Mouse (Mus musculus): Measurements from ENCODE around the gene Prpf19. TPM values are rescaled to one million over a fixed set of nuclear protein-coding genes. Genes with fewer than 3 reads are reported as not detected.

Prpf19 gene
- polyA plus RNA-seq, 1 experiment from 2014 or later: 58.6 TPM

- Histone ChIP-seq H3K27ac (ENCODE audit: low read depth, low read length) (no peak overlapping the region), H3K9ac (ENCODE audit: low read depth, low read length) (no peak overlapping the region), H3K9me3 (ENCODE audit: control insufficient read depth, low read length) (no peaks in the 10 kb centered on the region), H3K36me3 (ENCODE audit: control insufficient read depth, insufficient read depth, low read length) (peaks cover 14% of the 10 kb centered on the region), H3K4me3 (ENCODE audit: low read depth, low read length) (no peak overlapping the region), H3K4me1 (replicated peaks; ENCODE audit: control insufficient read depth, insufficient read depth, low read length) (no peaks in the 10 kb centered on the region; the same call in 1 of the 2 replicates), H3K27me3 (ENCODE audit: control insufficient read depth, insufficient read depth, low read length) (no peaks in the 10 kb centered on the region), H3K4me2 (replicated peaks; ENCODE audit: low read depth, low read length) (no peak overlapping the region)
- WGBS: 94% methylated on average over 5 of the region's 5 CpGs
- ATAC-seq (ENCODE audit: low FRiP score) (no peak), DNase-seq (ENCODE audit: low spot score) (no peak)
Measured at GRCm38 (mm10) chr19:10901046-10901445, 6.0 kb downstream of the Prpf19 start.

DNA sequence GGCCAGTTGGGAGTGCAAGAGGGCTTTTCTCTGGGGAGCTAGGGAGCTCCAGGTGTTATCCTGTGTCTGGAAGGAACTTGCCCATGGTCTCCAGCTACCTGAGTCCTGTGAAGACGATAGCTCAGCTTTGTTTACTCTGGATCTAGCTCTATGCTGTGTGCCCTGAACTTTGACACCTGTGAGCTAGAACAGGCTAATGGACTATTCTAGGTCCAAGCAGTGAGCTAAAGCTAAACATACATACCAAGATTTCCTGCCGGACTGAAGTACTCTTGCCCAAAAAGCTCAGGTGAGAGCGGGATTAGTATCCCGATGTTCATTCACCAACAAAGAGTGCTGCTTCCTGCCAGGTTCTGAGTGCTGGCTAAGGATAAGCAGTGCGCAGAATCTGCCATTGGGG is 9.5 kb downstream of the Prpf19 start:
- no peak overlapping the region for H3K4me2 ChIP-seq (replicated peaks; ENCODE audit: low read depth, low read length)
- DNase-seq (ENCODE audit: low spot score) (no peak), ATAC-seq (ENCODE audit: low FRiP score) (no peak)
- no peak overlapping the region for H3K27ac ChIP-seq (ENCODE audit: low read depth, low read length)
- no peaks in the 10 kb centered on the region for H3K9me3 ChIP-seq (ENCODE audit: control insufficient read depth, low read length)
- H3K27me3 ChIP-seq (ENCODE audit: control insufficient read depth, insufficient read depth, low read length): no peaks in the 10 kb centered on the region
- H3K4me1 ChIP-seq (replicated peaks; ENCODE audit: control insufficient read depth, insufficient read depth, low read length): no peaks in the 10 kb centered on the region
- H3K9ac ChIP-seq (ENCODE audit: low read depth, low read length): no peak overlapping the region
- no peak overlapping the region for H3K4me3 ChIP-seq (ENCODE audit: low read depth, low read length)
- WGBS: 95% methylated on average over 5 of the region's 5 CpGs
- peaks cover 13% of the 10 kb centered on the region for H3K36me3 ChIP-seq (ENCODE audit: control insufficient read depth, insufficient read depth, low read length)

DNA sequence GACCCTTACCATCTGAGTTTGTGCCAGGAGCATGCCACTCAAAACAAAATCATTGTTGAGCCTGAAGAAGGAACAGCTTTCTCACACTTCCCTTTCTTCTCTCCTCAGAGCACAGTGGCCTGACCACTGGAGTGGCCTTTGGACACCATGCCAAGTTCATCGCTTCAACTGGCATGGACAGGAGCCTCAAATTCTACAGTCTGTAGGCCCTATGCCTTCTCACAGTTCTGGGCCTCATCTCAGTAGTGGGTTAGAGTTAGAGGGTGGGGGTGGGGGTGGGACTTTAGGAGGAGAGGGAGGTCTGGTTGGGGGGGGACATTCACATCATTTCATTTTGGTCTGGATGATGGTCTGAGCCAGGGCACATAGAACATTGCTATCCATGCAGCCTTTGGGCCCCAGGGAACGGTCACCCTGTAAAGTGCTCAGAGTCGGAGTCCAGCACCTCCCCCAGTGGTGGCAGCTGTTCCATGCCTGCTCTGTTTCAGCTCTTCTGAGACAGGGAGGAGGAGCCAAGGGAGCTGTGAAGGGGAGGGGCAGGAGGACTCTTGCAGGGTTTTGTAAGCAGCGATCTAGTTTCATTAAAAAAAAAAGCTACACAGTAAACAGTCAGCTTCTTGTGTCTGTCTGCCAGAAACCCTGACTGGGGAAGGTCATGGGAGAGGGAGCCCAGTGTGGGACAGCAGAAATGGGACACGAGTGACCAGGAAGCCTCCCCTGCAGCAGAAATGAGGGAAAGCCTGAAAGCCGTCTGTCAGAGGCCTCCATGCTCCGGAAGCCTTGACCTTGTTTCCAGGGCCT is 10.1 kb downstream of the Prpf19 start:
- H3K4me1 ChIP-seq (replicated peaks; ENCODE audit: control insufficient read depth, insufficient read depth, low read length): no peaks in the 10 kb centered on the region
- ATAC-seq (ENCODE audit: low FRiP score) (no peak), DNase-seq (ENCODE audit: low spot score) (no peak)
- H3K9me3 ChIP-seq (ENCODE audit: control insufficient read depth, low read length): no peaks in the 10 kb centered on the region
- no peaks in the 10 kb centered on the region for H3K27me3 ChIP-seq (ENCODE audit: control insufficient read depth, insufficient read depth, low read length)
- WGBS: 80% methylated on average over 7 of the region's 7 CpGs
- H3K9ac ChIP-seq (ENCODE audit: low read depth, low read length): no peak overlapping the region
- peaks cover 13% of the 10 kb centered on the region for H3K36me3 ChIP-seq (ENCODE audit: control insufficient read depth, insufficient read depth, low read length)
- 0 out of 2 replicates have a peak overlapping the region, but pooled peaks have one; percentile 10 for H3K27ac ChIP-seq (ENCODE audit: low read depth, low read length)
- no peak overlapping the region for H3K4me3 ChIP-seq (ENCODE audit: low read depth, low read length)
- H3K4me2 ChIP-seq (replicated peaks; ENCODE audit: low read depth, low read length): no peak overlapping the region

DNA sequence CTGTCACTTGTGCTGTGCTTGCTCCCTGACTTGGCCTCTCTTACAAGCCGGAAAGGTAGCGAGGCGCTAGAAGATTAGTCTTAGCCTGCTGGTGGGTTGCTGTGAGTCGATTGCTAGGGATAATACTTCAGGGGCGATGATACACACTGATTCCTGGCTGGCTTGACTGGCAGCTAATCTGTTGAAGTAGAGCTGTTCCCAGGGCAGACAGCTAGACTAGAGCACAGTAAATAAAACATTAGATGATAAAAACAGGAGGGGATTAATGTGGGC is 10.6 kb downstream of the Prpf19 start:
- no peaks in the 10 kb centered on the region for H3K4me1 ChIP-seq (replicated peaks; ENCODE audit: control insufficient read depth, insufficient read depth, low read length)
- DNase-seq (ENCODE audit: low spot score) (no peak), ATAC-seq (ENCODE audit: low FRiP score) (no peak)
- 0 out of 2 replicates have a peak overlapping the region, but pooled peaks have one; percentile 10 for H3K27ac ChIP-seq (ENCODE audit: low read depth, low read length)
- peaks cover 11% of the 10 kb centered on the region for H3K36me3 ChIP-seq (ENCODE audit: control insufficient read depth, insufficient read depth, low read length)
- no peak overlapping the region for H3K9ac ChIP-seq (ENCODE audit: low read depth, low read length)
- WGBS: 93% methylated on average over 5 of the region's 5 CpGs
- no peak overlapping the region for H3K4me2 ChIP-seq (replicated peaks; ENCODE audit: low read depth, low read length)
- H3K4me3 ChIP-seq (ENCODE audit: low read depth, low read length): no peak overlapping the region
- H3K9me3 ChIP-seq (ENCODE audit: control insufficient read depth, low read length): no peaks in the 10 kb centered on the region
- H3K27me3 ChIP-seq (ENCODE audit: control insufficient read depth, insufficient read depth, low read length): no peaks in the 10 kb centered on the region

- ATAC-seq (ENCODE audit: low FRiP score): no peak
Measured at GRCm38 (mm10) chr19:10907891-10908290, 12.9 kb downstream of the Prpf19 start.

GRCm38 (mm10) chr19:10909087-10909721 is 14.2 kb downstream of the Prpf19 start:
- Histone ChIP-seq H3K4me1 (replicated peaks; ENCODE audit: control insufficient read depth, insufficient read depth, low read length) (no peaks in the 10 kb centered on the region), H3K27me3 (ENCODE audit: control insufficient read depth, insufficient read depth, low read length) (no peaks in the 10 kb centered on the region), H3K4me3 (ENCODE audit: low read depth, low read length) (no peak overlapping the region), H3K27ac (ENCODE audit: low read depth, low read length) (no peak overlapping the region), H3K36me3 (ENCODE audit: control insufficient read depth, insufficient read depth, low read length) (0 out of 2 replicates have a peak, but pooled peaks cover 2% of the 10 kb centered on the region), H3K9me3 (ENCODE audit: control insufficient read depth, low read length) (no peaks in the 10 kb centered on the region), H3K9ac (ENCODE audit: low read depth, low read length) (no peak overlapping the region), H3K4me2 (replicated peaks; ENCODE audit: low read depth, low read length) (no peak overlapping the region)
- DNase-seq (ENCODE audit: low spot score) (no peak), ATAC-seq (ENCODE audit: low FRiP score) (no peak)
- 84% methylated on average over 6 of the region's 6 CpGs for WGBS

More at GRCm38 (mm10) chr19:10907891-10908290, 12.9 kb downstream of the Prpf19 start:
- H3K4me1 ChIP-seq (replicated peaks; ENCODE audit: control insufficient read depth, insufficient read depth, low read length): no peaks in the 10 kb centered on the region
- no peaks in the 10 kb centered on the region for H3K9me3 ChIP-seq (ENCODE audit: control insufficient read depth, low read length)
- peaks cover 7% of the 10 kb centered on the region; the same call in 1 of the 2 replicates for H3K36me3 ChIP-seq (ENCODE audit: control insufficient read depth, insufficient read depth, low read length)
- no peak overlapping the region for H3K9ac ChIP-seq (ENCODE audit: low read depth, low read length)
- 64% methylated on average over 3 of the region's 3 CpGs for WGBS
- no peak overlapping the region for H3K4me3 ChIP-seq (ENCODE audit: low read depth, low read length)
- H3K4me2 ChIP-seq (replicated peaks; ENCODE audit: low read depth, low read length): no peak overlapping the region
- H3K27ac ChIP-seq (ENCODE audit: low read depth, low read length): no peak overlapping the region
- DNase-seq (ENCODE audit: low spot score): peak; percentile 62
- H3K27me3 ChIP-seq (ENCODE audit: control insufficient read depth, insufficient read depth, low read length): no peaks in the 10 kb centered on the region

- Histone ChIP-seq H3K36me3 (ENCODE audit: control insufficient read depth, insufficient read depth, low read length) (no peaks in the 10 kb centered on the region), H3K27ac (ENCODE audit: low read depth, low read length) (no peak overlapping the region), H3K9ac (ENCODE audit: low read depth, low read length) (no peak overlapping the region), H3K9me3 (ENCODE audit: control insufficient read depth, low read length) (no peaks in the 10 kb centered on the region), H3K4me1 (replicated peaks; ENCODE audit: control insufficient read depth, insufficient read depth, low read length) (no peaks in the 10 kb centered on the region), H3K4me3 (ENCODE audit: low read depth, low read length) (no peak overlapping the region), H3K27me3 (ENCODE audit: control insufficient read depth, insufficient read depth, low read length) (no peaks in the 10 kb centered on the region), H3K4me2 (replicated peaks; ENCODE audit: low read depth, low read length) (no peak overlapping the region)
- 77% methylated on average over 7 of the region's 7 CpGs for WGBS
- ATAC-seq (ENCODE audit: low FRiP score) (no peak), DNase-seq (ENCODE audit: low spot score) (no peak)
Measured at GRCm38 (mm10) chr19:10914291-10914690, 19.3 kb downstream of the Prpf19 start.

DNA sequence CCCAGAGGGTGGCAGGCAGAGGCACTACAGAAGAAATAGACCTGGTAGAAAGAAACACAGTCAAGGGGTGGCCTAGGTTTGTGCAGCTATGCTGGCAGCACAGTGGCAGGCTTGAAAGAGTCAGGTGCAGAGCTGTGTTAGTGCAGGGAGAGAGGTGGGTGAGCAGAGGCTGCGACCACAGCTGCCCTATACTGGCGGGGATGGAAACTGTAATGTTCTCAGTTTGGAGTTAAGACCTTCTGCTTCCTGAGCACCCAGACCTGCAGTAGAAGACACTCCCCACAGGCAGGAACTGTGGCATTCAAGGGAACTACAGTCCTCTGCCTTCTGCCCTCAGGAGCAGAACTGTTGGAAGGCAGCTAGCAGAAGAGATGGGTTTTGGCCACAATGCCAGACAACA is 19.8 kb downstream of the Prpf19 start:
- Histone ChIP-seq H3K9me3 (ENCODE audit: control insufficient read depth, low read length) (no peaks in the 10 kb centered on the region), H3K27me3 (ENCODE audit: control insufficient read depth, insufficient read depth, low read length) (no peaks in the 10 kb centered on the region), H3K36me3 (ENCODE audit: control insufficient read depth, insufficient read depth, low read length) (no peaks in the 10 kb centered on the region), H3K4me3 (ENCODE audit: low read depth, low read length) (no peak overlapping the region), H3K27ac (ENCODE audit: low read depth, low read length) (no peak overlapping the region), H3K9ac (ENCODE audit: low read depth, low read length) (no peak overlapping the region), H3K4me1 (replicated peaks; ENCODE audit: control insufficient read depth, insufficient read depth, low read length) (no peaks in the 10 kb centered on the region), H3K4me2 (replicated peaks; ENCODE audit: low read depth, low read length) (no peak overlapping the region)
- ATAC-seq (ENCODE audit: low FRiP score) (no peak), DNase-seq (ENCODE audit: low spot score) (no peak)
- WGBS: 83% methylated on average over 2 of the region's 2 CpGs

- no peak for ATAC-seq (ENCODE audit: low FRiP score)
Measured at GRCm38 (mm10) chr19:10916506-10916905, 21.5 kb downstream of the Prpf19 start.

More at GRCm38 (mm10) chr19:10916506-10916905, 21.5 kb downstream of the Prpf19 start:
- WGBS: 62% methylated on average over 5 of the region's 5 CpGs
- H3K27ac ChIP-seq (ENCODE audit: low read depth, low read length): no peak overlapping the region
- H3K9ac ChIP-seq (ENCODE audit: low read depth, low read length): no peak overlapping the region
- no peaks in the 10 kb centered on the region for H3K36me3 ChIP-seq (ENCODE audit: control insufficient read depth, insufficient read depth, low read length)
- no peak overlapping the region for H3K4me2 ChIP-seq (replicated peaks; ENCODE audit: low read depth, low read length)
- no peak overlapping the region for H3K4me3 ChIP-seq (ENCODE audit: low read depth, low read length)
- no peaks in the 10 kb centered on the region for H3K4me1 ChIP-seq (replicated peaks; ENCODE audit: control insufficient read depth, insufficient read depth, low read length)
- H3K27me3 ChIP-seq (ENCODE audit: control insufficient read depth, insufficient read depth, low read length): no peaks in the 10 kb centered on the region
- H3K9me3 ChIP-seq (ENCODE audit: control insufficient read depth, low read length): no peaks in the 10 kb centered on the region
- DNase-seq (ENCODE audit: low spot score): no peak

Data from hindbrain, embryonic 11.5 days (tissue).